Mouse (Mus musculus): ENCODE results near the gene Bcl2l15. TPM values are rescaled to one million over a fixed set of nuclear protein-coding genes. Genes with fewer than 3 reads are reported as not detected.

Gene Bcl2l15
- polyA plus RNA-seq (2015; fragmentation: Nextera tagmentation; extraction: Ambion mirVana), result 1.6 and 2.5 TPM in 2 replicates

DNA sequence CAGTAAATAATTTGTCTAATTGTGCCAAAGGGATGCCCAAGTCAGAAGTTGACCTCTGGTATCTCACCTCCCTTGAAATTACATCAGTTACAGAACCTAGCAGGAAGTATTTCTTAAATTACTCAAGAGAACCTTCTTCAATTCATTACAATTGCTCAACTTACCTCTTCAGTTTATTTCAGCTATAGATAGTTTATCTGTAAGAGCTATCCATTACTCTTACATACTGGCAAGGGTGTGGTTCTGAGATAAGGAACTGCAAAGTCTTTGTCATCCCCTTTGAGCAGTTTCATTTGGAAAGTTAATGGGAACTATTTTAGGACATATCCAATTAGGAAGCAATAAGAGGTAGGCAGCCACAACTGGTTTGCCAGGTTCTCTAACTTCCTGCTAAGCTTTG, at the start of gene Bcl2l15:
Gene Bcl2l15, plus strand, starts transcription at position 176 of the 400 bp plus-strand sequence.

DNA sequence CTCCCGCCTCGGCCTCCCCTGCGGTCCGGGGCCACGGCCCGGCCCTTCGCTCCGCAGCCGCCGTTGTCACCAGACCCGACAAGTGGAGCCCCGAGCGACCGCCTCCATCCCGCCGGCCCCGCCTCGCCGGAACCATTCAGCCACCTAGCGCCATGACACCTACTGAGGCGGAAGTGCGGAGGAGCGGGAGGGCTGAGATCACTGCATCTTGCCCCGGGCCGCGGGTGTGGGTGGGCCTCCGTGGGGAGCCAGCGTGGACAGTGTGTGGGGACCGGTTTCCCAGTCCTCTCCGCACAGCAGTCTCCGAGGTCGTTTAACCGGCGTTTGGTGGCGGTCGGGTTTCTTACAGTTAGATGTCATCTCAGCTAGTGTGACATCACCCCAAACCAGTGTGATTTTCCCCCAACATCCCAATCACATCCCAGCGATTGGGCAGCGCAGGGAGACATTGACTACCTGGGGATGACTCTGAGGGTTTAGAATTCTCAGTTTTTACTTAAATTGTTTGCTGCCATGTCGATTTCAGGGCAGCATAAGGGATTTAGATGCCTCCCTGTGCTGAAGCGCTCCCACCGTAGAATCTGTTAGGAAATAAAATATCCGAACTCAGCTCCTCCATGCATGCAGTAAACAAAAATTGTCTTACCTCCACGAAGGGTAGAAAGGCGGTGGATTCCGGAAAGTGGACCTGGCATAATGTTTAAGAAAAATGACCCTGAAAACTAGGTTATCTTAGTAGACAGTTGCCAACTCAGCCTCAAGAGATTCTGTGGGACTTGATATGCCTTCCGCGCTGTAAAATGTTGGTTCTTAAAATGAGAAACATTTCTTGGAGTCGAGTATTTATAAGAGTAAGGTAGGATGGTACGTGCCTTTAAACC, 40.9 kb upstream of the Bcl2l15 start, which contains the start of gene Hipk1:
Gene Hipk1, minus strand, starts transcription at position 334 of the 881 bp plus-strand sequence.

DNA sequence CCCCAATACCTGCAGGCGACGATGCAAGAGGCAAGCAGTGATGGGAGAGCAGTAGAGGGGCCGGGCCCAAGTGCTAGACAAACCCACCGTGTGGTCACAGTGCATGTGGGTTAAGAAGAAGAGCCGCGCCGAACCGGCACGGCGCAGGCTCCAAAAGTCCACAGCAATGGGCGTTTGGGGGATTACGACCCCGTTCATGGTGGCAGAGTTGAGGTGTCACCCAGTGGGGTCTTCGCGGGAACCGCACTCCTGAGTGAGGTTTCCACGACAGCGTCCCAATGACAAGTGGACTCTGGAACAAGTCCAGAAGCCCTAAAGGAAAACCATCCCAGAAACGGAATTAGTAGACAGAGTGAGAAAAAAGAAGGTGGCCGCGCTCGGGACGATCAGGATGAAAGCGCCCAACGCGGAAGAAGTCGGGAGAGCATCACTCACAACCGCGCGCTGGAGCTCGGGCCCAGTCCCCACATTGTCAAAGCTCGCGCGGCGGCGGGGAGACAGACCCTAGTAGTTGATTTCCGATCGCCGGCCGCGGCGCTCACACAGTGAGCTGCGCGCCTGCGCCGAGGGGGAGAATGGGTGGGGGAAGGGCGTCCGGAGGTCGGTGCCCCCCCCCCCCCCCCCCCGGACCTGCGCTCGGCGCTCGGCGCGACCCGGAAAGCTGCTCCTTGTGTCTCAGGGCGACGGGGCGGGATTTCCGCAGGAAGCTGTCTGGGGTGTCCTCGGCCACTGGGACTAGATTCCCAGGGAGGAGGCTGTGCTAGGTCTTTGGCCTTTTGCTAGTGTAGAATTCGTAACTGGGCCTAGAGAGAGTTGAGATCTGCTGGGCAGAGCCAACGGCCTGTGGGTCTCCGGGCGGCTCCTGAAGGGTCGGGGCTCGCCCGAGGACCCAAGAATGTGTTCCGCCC, 23.3 kb upstream of the Bcl2l15 start, which contains the start of the genes Dclre1b, Ap4b1 and Gm43064:
Gene Dclre1b, minus strand, starts transcription at position 554 of the 908 bp plus-strand sequence.
Gene Ap4b1, plus strand, starts transcription at position 630 of the 908 bp plus-strand sequence.
Gene Gm43064, plus strand, starts transcription at position 683 of the 908 bp plus-strand sequence.

DNA sequence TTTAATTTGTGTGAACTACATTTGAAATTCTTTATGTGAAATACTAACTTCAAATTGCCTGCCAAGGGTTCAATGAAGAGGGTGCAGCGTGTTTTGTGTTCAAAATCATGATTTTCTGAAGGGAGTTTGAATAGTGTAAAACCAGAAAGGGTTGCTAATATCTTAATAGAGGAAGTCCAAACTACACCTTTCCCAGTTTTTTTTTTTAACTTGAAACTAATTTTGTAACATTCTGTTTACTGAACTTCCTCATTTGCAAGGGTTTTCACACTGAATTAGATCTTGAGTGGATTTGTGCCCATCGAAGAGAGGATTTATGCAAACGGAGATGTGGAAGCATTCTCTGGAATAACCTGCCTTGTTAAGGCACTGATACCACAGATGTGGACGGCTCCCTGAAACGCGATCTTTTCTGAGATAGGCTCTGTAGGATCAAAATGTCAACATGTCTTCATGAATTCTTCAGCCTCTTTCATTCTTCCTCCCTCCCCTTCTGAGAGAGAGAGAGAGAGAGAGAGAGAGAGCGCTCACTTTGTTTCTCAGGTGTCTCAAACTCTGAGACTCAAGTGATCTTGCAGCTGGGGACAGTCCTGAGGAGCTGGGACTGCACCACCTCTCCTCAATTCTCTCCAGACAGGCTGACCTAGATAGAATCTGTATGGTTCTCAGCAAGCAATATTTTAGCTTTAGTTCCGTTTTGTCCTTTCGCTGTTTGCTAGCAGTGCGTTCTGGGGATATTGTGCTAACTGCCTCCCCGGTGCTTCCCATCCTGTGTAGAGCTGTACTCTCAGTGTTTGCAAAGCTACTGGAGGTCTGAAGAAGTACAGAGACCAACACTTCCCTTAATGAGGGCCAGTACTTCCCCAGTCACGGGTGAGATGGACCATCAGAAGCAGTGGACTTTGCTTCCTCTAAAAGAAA, 26.7 kb downstream of the Bcl2l15 start, which contains the start of gene Ptpn22:
Gene Ptpn22, plus strand, starts transcription at position 915 of the 921 bp plus-strand sequence.

Other genes with a start within 250 kb of the Bcl2l15 start
- gene Atg4a-ps, start 186.5 kb upstream of the Bcl2l15 start, polyA plus RNA-seq (2015; fragmentation: Nextera tagmentation; extraction: Ambion mirVana), result 0.28 and 0.30 TPM in 2 replicates
- 27.5 and 39.0 TPM in 2 replicates for gene Olfml3, start 94.6 kb upstream of the Bcl2l15 start, polyA plus RNA-seq (2015; fragmentation: Nextera tagmentation; extraction: Ambion mirVana)
- gene Gm10964, start 93.2 kb upstream of the Bcl2l15 start, polyA plus RNA-seq (2015; fragmentation: Nextera tagmentation; extraction: Ambion mirVana), result not detected in 2 replicates
- 18.1 and 19.0 TPM in 2 replicates for gene Hipk1, start 41.0 kb upstream of the Bcl2l15 start, polyA plus RNA-seq (2015; fragmentation: Nextera tagmentation; extraction: Ambion mirVana)
- 33.3 and 43.3 TPM in 2 replicates for gene Dclre1b, start 23.2 kb upstream of the Bcl2l15 start, polyA plus RNA-seq (2015; fragmentation: Nextera tagmentation; extraction: Ambion mirVana)
- 14.8 TPM in 2 replicates for gene Ap4b1, start 23.1 kb upstream of the Bcl2l15 start, polyA plus RNA-seq (2015; fragmentation: Nextera tagmentation; extraction: Ambion mirVana)
- gene Gm43064, start 23.0 kb upstream of the Bcl2l15 start, polyA plus RNA-seq (2015; fragmentation: Nextera tagmentation; extraction: Ambion mirVana), result 0.17 and 0.83 TPM in 2 replicates
- gene Ptpn22, start 27.2 kb downstream of the Bcl2l15 start, polyA plus RNA-seq (2015; fragmentation: Nextera tagmentation; extraction: Ambion mirVana), result 8.7 and 13.1 TPM in 2 replicates
- gene Rsbn1, start 81.5 kb downstream of the Bcl2l15 start, polyA plus RNA-seq (2015; fragmentation: Nextera tagmentation; extraction: Ambion mirVana), result 8.3 and 9.2 TPM in 2 replicates
- 10.4 and 10.5 TPM in 2 replicates for gene Phtf1, start 135.5 kb downstream of the Bcl2l15 start, polyA plus RNA-seq (2015; fragmentation: Nextera tagmentation; extraction: Ambion mirVana)

Measured in spleen, postnatal 0 days (tissue).